Mouse (Mus musculus) cerebellum, adult 18-20 months (tissue): Measurements from ENCODE around the gene Nrxn2.

Experiments
- DNase-seq, 2 experiments: peaks; one replicate each; pipeline ENCODE4 v3.0.0; 2021

The Nrxn2 gene

DNA sequence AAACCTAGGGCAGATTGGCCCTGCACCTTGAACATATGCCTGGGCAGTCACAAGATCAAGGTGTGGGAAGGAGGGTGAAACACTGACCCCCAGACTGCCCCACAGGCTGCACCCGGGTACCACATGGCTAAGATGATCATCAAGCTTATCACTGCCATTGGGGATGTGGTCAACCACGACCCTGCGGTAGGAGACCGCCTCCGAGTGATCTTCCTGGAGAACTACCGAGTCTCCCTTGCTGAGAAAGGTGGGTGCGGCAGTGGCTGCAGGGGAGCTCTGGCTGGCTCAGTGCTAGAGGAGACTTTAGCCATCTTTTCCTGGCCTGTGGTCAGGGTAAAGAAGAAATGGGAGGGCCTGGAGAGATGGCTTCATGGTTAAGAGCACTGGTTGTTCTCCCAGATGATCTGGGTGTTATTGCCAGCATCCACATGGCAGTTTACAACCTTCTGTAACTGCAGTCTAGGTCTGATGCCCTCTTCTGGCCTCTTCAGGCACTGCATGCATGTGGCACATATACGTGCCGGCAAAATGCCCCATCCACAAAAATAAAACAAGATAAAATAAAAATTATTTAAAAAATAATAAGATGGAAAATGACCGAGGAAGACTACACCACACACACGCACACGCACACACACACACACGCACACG is 25.7 kb upstream of the Nrxn2 start:
- no peak for DNase-seq

DNA sequence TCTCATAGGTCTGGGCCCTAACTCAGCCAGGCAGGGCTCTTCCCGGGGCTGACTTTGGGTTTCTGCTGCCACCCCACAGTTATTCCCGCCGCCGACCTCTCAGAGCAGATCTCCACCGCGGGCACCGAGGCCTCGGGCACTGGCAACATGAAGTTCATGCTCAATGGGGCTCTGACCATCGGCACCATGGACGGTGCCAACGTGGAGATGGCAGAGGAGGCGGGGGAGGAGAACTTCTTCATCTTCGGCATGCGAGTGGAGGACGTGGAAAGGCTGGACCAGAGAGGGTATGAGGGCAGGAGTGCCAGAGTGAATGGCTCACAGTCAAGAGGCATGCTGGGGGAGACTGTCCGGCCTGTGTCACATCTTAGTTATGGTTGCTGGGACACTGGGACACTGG is 24.9 kb upstream of the Nrxn2 start:
- DNase-seq, result no peak

DNA sequence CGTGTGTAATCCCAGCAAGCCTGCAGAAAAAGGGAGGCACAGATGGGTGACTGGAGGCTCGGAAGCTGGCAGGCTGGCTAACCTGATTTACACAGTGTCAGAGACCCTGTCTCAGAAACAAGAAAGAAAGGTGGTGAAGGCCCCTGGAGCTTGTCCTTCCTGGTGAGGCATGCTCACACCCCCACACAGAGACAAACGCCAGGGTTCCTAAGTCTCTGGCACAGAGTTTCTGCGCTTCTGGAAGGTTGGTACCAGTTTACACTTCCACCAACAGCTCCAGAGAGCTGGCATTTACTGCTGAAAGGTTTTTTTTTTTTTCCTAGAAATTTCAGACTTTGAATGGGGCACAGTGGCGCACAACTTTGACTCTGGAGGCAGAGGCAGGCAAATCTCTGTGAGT is 22.3 kb upstream of the Nrxn2 start:
- no peak for DNase-seq

- no peak for DNase-seq
Measured at GRCm38 (mm10) chr19:6397582-6398249, 20.8 kb upstream of the Nrxn2 start.

DNA sequence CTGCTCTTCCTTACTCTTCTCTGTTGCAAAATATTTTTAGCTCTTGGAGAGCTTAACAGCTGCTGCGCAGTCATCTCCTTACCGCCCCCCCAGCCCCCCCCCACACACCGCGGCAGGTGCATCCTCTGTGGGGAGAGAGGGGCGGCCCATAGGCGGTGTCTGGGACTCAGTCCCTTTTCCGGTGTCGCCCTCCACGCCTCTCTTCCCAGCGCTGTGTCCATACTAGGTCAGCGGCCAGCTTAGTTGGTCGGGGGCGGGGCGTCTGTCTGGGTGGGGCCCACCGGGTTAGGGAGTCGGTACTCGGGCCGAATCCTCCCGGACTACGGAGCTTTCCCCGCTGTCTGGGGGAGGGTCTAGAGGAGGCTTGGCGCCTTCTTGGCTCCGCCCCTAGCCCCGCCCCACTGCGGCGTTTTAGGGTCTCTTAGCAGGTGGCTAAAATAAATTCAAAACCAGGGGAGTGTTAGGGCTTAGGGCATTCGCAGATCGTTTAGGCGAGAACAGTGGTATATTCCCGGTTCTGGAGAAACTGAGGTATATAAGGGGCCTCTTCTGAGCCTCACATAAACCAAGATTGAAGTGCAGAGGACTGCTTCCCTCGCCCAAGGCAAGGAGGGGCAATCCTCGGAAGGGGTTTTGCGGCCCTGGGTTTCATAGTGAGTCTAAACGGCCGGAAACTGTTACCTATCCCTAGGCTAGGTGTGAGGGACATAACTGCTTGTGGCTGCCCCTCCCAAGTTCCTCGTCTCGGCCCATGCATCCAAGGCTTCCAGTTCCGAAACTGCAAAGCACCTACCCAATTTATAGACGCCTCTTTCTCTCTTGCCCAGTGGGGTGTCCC is 19.9 kb upstream of the Nrxn2 start:
- peak; percentile 64 for DNase-seq

- peak; percentile 37 to 54 for DNase-seq
Measured at GRCm38 (mm10) chr19:6399285-6400095, 19.0 kb upstream of the Nrxn2 start, which contains the start of gene Rasgrp2. Rasgrp2 (plus strand) TSS chr19:6399340.

GRCm38 (mm10) chr19:6400096-6401086 is 18.1 kb upstream of the Nrxn2 start:
- DNase-seq, result peak; percentile 30 to 43

GRCm38 (mm10) chr19:6401131-6401815 is 17.3 kb upstream of the Nrxn2 start:
- DNase-seq, result peak; percentile 64 to 76

- no peak for DNase-seq
Measured at GRCm38 (mm10) chr19:6401951-6402350, 16.6 kb upstream of the Nrxn2 start.

GRCm38 (mm10) chr19:6403869-6404268 is 14.7 kb upstream of the Nrxn2 start:
- no peak for DNase-seq

GRCm38 (mm10) chr19:6405433-6405832 is 13.1 kb upstream of the Nrxn2 start:
- DNase-seq, result no peak

- DNase-seq, result no peak
Measured at GRCm38 (mm10) chr19:6407109-6407508, 11.4 kb upstream of the Nrxn2 start.

DNA sequence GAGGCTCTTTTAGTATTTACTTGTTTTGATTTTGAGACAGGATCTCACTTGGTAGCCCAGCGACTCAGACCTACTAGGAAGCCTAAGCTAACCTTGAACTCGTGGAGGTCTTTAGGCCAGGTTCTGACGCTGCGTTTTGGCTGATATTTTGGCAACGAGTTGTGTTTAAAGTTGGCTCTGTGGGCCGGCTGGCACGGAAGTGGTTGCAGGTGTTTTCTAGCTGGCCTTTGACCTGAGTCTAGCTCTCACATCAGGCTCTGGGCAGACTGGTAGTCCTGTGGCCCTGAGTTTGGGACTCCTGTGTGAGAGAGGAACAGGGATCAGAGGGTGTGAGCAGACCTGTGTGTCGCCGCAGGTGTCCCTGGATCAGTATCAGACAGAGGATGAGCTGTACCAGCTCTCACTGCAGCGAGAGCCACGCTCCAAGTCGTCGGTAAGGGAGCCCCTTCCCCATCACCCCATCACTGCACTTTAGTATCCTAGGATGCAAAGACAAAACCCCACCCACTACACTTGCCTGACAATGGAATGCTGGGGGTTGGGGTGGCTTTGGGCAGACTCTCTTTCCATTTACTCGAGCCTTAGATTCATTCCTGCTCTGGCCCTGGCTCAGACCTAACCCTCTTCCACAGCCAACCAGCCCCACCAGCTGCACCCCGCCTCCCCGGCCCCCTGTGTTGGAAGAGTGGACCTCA is 10.6 kb upstream of the Nrxn2 start:
- no peak for DNase-seq

DNA sequence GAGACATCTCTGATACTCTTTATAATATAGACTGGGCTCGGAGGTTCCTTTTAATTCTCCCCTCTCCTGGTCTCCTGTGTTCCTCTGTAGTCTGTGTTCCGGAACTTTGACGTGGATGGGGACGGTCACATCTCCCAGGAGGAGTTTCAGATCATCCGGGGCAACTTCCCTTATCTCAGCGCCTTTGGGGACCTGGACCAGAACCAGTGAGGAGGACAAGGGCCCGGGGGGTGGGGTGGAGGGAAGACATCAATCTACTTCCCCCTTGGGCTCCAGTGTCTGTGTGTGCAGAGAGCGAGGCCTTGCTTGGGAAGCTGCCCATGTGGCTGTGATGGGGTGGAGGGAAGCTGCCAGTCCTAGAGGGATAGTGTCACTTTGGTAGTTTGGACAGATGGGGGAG is 9.8 kb upstream of the Nrxn2 start:
- DNase-seq, result no peak

GRCm38 (mm10) chr19:6409176-6409575 is 9.4 kb upstream of the Nrxn2 start:
- DNase-seq, result no peak

GRCm38 (mm10) chr19:6409936-6410335 is 8.6 kb upstream of the Nrxn2 start:
- DNase-seq, result no peak

GRCm38 (mm10) chr19:6412798-6413197 is 5.7 kb upstream of the Nrxn2 start:
- DNase-seq, result no peak

- DNase-seq, result no peak
Measured at GRCm38 (mm10) chr19:6415454-6415853, 3.1 kb upstream of the Nrxn2 start.

- DNase-seq, result no peak
Measured at GRCm38 (mm10) chr19:6416124-6416770, 2.3 kb upstream of the Nrxn2 start.
